Mouse (Mus musculus) lung, postnatal 0 days (tissue): ENCODE results near the gene Chd6. TPM values are rescaled to one million over a fixed set of nuclear protein-coding genes. Genes with fewer than 3 reads are reported as not detected.
A peak's percentile ranks its signal among the peaks of the same experiment; 100 is the strongest.
"Not testable (repeated sequence)": the region's sequence is repeated elsewhere in the genome, so short reads cannot be mapped to it uniquely, and the experiment has no call there.

ENCODE experiments used
- ATAC-seq: fragments of 200-750 bp; cut with Nextera tagmentation; 2 replicates; pipeline ENCODE4 v1.8.0; 2017; ENCODE audit warnings: moderate library complexity
- DNase-seq: peaks from one replicate; pipeline ENCODE4 v3.0.0-alpha.2; 2016; ENCODE audit warnings: low spot score
- H3K27ac ChIP-seq: fragments of 300-500 bp; sonication (generic); 2 replicates; pipeline ENCODE4 v1.5.1; 2014; ENCODE audit warnings: antibody characterized with exemption, mild to moderate bottlenecking, low read length, mixed read lengths
- H3K27me3 ChIP-seq: fragments of 300-500 bp; sonication (generic); replicated peaks from 2 replicates; pipeline ENCODE4 v1.6.1; 2014; ENCODE audit warnings: low read length, mixed read lengths; ENCODE audit not compliant: insufficient read depth
- H3K36me3 ChIP-seq: fragments of 300-500 bp; sonication (generic); 2 replicates; pipeline ENCODE4 v1.6.1; 2014; ENCODE audit warnings: low read length, mixed read lengths; ENCODE audit not compliant: insufficient read depth
- H3K4me1 ChIP-seq: fragments of 300-500 bp; sonication (generic); 2 replicates; pipeline ENCODE4 v1.6.1; 2014; ENCODE audit warnings: antibody characterized with exemption, low read depth, low read length, mixed read lengths; ENCODE audit not compliant: insufficient read depth
- H3K4me2 ChIP-seq: fragments of 300-500 bp; sonication (generic); replicated peaks from 2 replicates; pipeline ENCODE4 v1.6.1; 2014; ENCODE audit warnings: low read depth, mild to moderate bottlenecking, low read length, moderate library complexity, mixed read lengths
- H3K4me3 ChIP-seq: fragments of 300-500 bp; sonication (generic); 2 replicates; pipeline ENCODE4 v1.5.1; 2014; ENCODE audit warnings: low read depth, low read length
- H3K9ac ChIP-seq: fragments of 300-500 bp; sonication (generic); replicated peaks from 2 replicates; pipeline ENCODE4 v1.6.1; 2014; ENCODE audit warnings: low read depth, mild to moderate bottlenecking
- H3K9me3 ChIP-seq: fragments of 300-500 bp; sonication (generic); 2 replicates; pipeline ENCODE4 v1.6.1; 2016; ENCODE audit warnings: low read length, mixed read lengths
- CTCF ChIP-seq: IDR thresholded peaks from 2 replicates; pipeline ENCODE4 v1.5.1; 2016; ENCODE audit warnings: antibody characterized with exemption, mild to moderate bottlenecking
- EP300 ChIP-seq: IDR thresholded peaks from 2 replicates; pipeline ENCODE4 v1.6.1; 2016; ENCODE audit warnings: antibody characterized with exemption, mild to moderate bottlenecking, control low read depth
- WGBS: fragments of 180-500 bp; shearing (Covaris S2); extraction: QIAGEN DNeasy Blood & Tissue Kit; methylation state at CpG from one replicate; pipeline ENCODE4 v1.1.7; 2014; 5-methylcytosine and 5-hydroxymethylcytosine counted together
- polyA plus RNA-seq: library from polyadenylated mRNA; unstranded; fragments of >200 nt; fragmentation: Nextera tagmentation; extraction: Ambion mirVana; gene quantifications from 2 replicates; pipeline ENCODE4 v1.2.1, GENCODE M21; 2015

Chd6 gene
- polyA plus RNA-seq, 1 experiment from 2014 or later, result 22.2 TPM

DNA sequence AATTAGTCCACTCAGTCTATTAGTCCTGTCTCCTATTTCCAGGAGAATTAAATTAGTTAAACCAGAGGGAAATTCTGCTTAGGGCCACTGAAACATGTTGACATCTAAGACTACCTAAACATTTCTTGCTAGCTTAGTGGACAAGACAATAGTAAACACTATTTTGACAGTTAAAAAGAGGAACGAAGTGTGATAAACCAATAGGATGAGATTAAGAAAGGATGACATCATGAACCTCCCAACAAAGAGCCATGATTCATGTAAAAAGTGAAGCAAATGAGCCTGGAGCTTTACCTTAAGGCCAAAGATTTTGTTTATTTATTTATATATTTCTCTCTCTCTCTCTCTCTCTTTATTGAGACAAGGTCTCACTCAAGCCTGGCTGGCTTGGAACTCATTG is 146.7 kb downstream of the Chd6 start:
- no peak for ATAC-seq
- Histone ChIP-seq H3K9ac (no peak overlapping the region), H3K4me3 (no peak overlapping the region), H3K27me3 (no peaks in the 10 kb centered on the region), H3K4me1 (no peaks in the 10 kb centered on the region), H3K9me3 (no peaks in the 10 kb centered on the region), H3K27ac (no peak overlapping the region), H3K36me3 (peaks cover 45% of the 10 kb centered on the region; the same call in 1 of the 2 replicates), H3K4me2 (no peak overlapping the region)
- 95% methylated on average over 1 of the region's 1 CpGs for WGBS
- no peak for DNase-seq
- no peak for TF ChIP-seq CTCF
- TF ChIP-seq EP300, result no peak

DNA sequence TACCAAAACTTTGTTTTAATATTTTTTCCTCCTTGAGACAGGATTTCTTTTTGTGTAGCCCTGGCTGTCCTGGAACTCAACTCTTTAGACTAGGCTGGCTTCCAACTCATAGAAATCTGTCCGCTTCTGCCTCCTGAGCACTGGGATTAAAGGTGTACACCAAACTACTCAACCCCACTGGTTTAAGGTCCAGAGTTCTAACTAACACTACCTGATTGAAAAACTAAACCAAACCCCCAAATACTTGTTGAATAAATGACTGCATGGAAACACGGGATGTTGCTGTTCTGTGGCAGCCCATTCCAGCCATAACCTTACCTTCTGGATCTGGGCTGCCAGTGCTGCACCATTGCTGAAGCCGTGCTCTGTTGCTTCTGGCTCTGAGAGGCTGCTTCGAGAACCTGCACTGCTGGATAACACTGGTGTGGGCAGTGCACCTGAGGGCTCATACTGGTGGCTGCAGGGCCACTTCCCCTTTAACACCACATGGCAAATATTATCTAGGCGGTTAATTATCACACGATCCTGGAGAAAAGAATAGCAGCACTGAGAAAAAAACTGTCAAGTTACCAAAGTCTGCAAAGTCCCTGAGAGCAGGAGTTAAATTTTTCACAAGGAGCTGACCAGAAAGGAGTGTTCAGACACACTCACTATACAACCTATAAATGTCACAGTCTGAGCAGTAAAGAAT is 147.8 kb downstream of the Chd6 start:
- Histone ChIP-seq H3K9ac (no peak overlapping the region), H3K4me3 (no peak overlapping the region), H3K27ac (no peak overlapping the region), H3K36me3 (peaks cover 43% of the 10 kb centered on the region; the same call in 1 of the 2 replicates), H3K4me1 (no peaks in the 10 kb centered on the region), H3K27me3 (no peaks in the 10 kb centered on the region), H3K4me2 (no peak overlapping the region), H3K9me3 (no peaks in the 10 kb centered on the region)
- DNase-seq, result no peak
- TF ChIP-seq EP300, result no peak
- no peak for TF ChIP-seq CTCF
- no peak for ATAC-seq
- 85% methylated on average over 6 of the region's 6 CpGs for WGBS

DNA sequence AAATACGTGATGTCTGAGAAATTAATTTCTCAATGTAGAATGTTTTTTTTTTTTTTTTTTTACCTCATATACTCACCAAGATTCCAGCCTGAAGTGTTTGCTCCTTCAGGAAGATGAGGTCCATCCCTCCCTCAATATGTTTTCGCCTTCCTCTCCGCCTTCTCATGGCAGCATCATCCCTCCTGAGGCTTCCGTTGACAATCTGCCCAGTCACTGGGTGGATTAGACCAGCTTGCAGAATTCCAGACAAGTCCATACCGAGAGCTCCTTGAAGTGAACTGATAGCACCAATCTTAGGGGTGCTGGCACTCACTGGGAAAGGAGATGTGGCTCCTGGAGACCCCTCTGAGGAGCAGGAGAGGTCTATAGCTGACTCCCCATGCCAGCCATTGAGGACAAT is 149.0 kb downstream of the Chd6 start:
- Histone ChIP-seq H3K9ac (no peak overlapping the region), H3K27ac (no peak overlapping the region), H3K4me2 (no peak overlapping the region), H3K36me3 (peaks cover 42% of the 10 kb centered on the region; the same call in 1 of the 2 replicates), H3K4me1 (no peaks in the 10 kb centered on the region), H3K27me3 (no peaks in the 10 kb centered on the region), H3K9me3 (no peaks in the 10 kb centered on the region), H3K4me3 (no peak overlapping the region)
- TF ChIP-seq EP300, result no peak
- no peak for TF ChIP-seq CTCF
- no peak for DNase-seq
- no peak for ATAC-seq
- 94% methylated on average over 5 of the region's 5 CpGs for WGBS

GRCm38 (mm10) chr2:160958737-160959136 is 150.1 kb downstream of the Chd6 start:
- Histone ChIP-seq H3K36me3 (peaks cover 48% of the 10 kb centered on the region; the same call in 1 of the 2 replicates), H3K9ac (no peak overlapping the region), H3K4me2 (no peak overlapping the region), H3K27ac (no peak overlapping the region), H3K27me3 (no peaks in the 10 kb centered on the region), H3K4me3 (no peak overlapping the region), H3K9me3 (no peaks in the 10 kb centered on the region), H3K4me1 (no peaks in the 10 kb centered on the region)
- WGBS, result 88% methylated on average over 5 of the region's 5 CpGs
- DNase-seq (no peak), ATAC-seq (no peak)
- TF ChIP-seq CTCF (peak; percentile 49), EP300 (no peak)

DNA sequence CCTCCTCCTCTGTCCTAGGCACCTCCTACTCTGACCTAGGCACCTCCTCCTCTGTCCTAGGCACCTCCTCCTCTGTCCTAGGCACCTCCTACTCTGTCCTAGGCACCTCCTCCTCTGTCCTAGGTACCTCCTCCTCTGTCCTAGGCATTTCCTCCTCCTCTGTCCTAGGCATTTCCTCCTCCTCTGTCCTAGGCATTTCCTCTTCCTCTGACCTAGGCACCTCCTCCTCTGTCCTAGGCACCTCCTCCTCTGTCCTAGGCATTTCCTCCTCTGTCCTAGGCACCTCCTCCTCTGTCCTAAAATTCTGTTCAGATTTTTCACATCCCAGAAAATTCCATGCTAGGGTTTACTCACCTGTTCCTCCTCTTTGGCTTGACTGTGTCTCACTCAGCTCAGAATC is 151.1 kb downstream of the Chd6 start:
- not testable (repeated sequence) for H3K4me3 ChIP-seq, DNase-seq, H3K4me2 ChIP-seq, H3K27me3 ChIP-seq, H3K4me1 ChIP-seq, H3K9ac ChIP-seq, H3K27ac ChIP-seq, H3K9me3 ChIP-seq, ATAC-seq
- H3K36me3 ChIP-seq, result peaks cover 42% of the 10 kb centered on the region; the same call in 1 of the 2 replicates

DNA sequence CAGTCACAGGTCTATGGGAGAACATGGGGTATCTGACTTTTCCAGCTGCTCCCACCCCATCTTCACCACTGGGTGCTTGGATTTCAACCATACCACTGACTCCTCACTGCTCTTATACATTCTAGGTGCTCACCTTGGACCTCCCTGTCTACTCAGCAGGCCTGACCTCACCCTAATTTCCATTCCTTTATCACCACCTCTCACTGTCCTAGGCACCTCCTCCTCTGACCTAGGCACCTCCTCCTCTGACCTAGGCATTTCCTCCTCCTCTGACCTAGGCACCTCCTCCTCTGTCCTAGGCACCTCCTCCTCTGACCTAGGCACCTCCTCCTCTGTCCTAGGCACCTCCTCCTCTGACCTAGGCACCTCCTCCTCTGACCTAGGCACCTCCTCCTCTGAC is 151.6 kb downstream of the Chd6 start:
- not testable (repeated sequence) for H3K9me3 ChIP-seq, H3K4me3 ChIP-seq, H3K27me3 ChIP-seq, ATAC-seq, H3K9ac ChIP-seq, H3K27ac ChIP-seq, H3K4me2 ChIP-seq, DNase-seq, H3K4me1 ChIP-seq
- peaks cover 40% of the 10 kb centered on the region; the same call in 1 of the 2 replicates for H3K36me3 ChIP-seq

- ATAC-seq, result no peak
- no peak overlapping the region for H3K27ac ChIP-seq
- WGBS, result 68% methylated on average over 7 of the region's 7 CpGs
Measured at GRCm38 (mm10) chr2:160955331-160955730, 153.5 kb downstream of the Chd6 start.

More at GRCm38 (mm10) chr2:160955331-160955730, 153.5 kb downstream of the Chd6 start:
- H3K9me3 ChIP-seq, result no peaks in the 10 kb centered on the region
- H3K4me2 ChIP-seq, result no peak overlapping the region
- no peak overlapping the region for H3K4me3 ChIP-seq
- no peak overlapping the region for H3K9ac ChIP-seq
- DNase-seq, result peak; percentile 10
- no peaks in the 10 kb centered on the region for H3K27me3 ChIP-seq
- TF ChIP-seq CTCF (peak; percentile 43; the same call in 1 of the 2 replicates), EP300 (no peak)
- H3K36me3 ChIP-seq, result peaks cover 33% of the 10 kb centered on the region; the same call in 1 of the 2 replicates
- no peaks in the 10 kb centered on the region for H3K4me1 ChIP-seq
